In genomic region chr16:73317644-73318043, GRCm38 (mm10) we compare ENCODE assay signal across 17 mouse cellular contexts.
"Had no signal": no experiment of that assay in that cellular context is flagged by ENCODE, and none has a peak within 500 bp of the region (broad histone marks: within the 10 kb centered on the region; RNA-seq: fewer than 3 reads in every experiment).

No protein-coding gene starts in this region.

- H3K9me3 ChIP-seq: midbrain, embryonic 10.5 days; midbrain, embryonic 12.5 days; neural tube, embryonic 13.5 days; neural tube, embryonic 15.5 days; stomach, embryonic 15.5 days had no signal

- H3K27me3 ChIP-seq: midbrain, embryonic 12.5 days; neural tube, embryonic 13.5 days; neural tube, embryonic 15.5 days; stomach, embryonic 15.5 days had no signal

- H3K4me1 ChIP-seq: midbrain, embryonic 10.5 days; midbrain, embryonic 12.5 days; neural tube, embryonic 13.5 days; neural tube, embryonic 15.5 days; stomach, embryonic 15.5 days had no signal

- H3K27ac ChIP-seq: midbrain, embryonic 10.5 days; midbrain, embryonic 12.5 days; neural tube, embryonic 13.5 days; neural tube, embryonic 15.5 days; stomach, embryonic 15.5 days; stomach, postnatal 0 days had no signal

- H3K4me2 ChIP-seq: lung, embryonic 14.5 days; midbrain, embryonic 12.5 days; neural tube, embryonic 13.5 days; neural tube, embryonic 15.5 days; stomach, embryonic 15.5 days had no signal

- DNase-seq: lung, adult 18-20 months; lung, embryonic 14.5 days; lung, postnatal 10 days; lung, postnatal 4 days; midbrain, embryonic 14.5 days; right cerebral cortex, postnatal 14 days; thymus, adult 2 months; thymus, postnatal 25 days; thymus, postnatal 4 days had no signal

- H3K9ac ChIP-seq: lung, embryonic 14.5 days; midbrain, embryonic 12.5 days; neural tube, embryonic 13.5 days; neural tube, embryonic 15.5 days; stomach, embryonic 15.5 days had no signal

- ATAC-seq: midbrain, embryonic 16.5 days had no signal

- H3K36me3 ChIP-seq: midbrain, embryonic 10.5 days; midbrain, embryonic 12.5 days; neural tube, embryonic 13.5 days; neural tube, embryonic 15.5 days; stomach, embryonic 15.5 days had no signal

- H3K4me3 ChIP-seq: midbrain, embryonic 10.5 days; midbrain, embryonic 12.5 days; myocyte; neural tube, embryonic 13.5 days; neural tube, embryonic 15.5 days; stomach, embryonic 15.5 days had no signal
